Mouse (Mus musculus) limb, embryonic 13.5 days (tissue): Measurements from ENCODE around the gene D130040H23Rik. TPM values are rescaled to one million over a fixed set of nuclear protein-coding genes. Genes with fewer than 3 reads are reported as not detected.
"Not testable (repeated sequence)": the region's sequence is repeated elsewhere in the genome, so short reads cannot be mapped to it uniquely, and the experiment has no call there.

Experiments
- ATAC-seq: fragments of 200-750 bp; cut with Nextera tagmentation; 2 replicates; pipeline ENCODE4 v1.8.0; 2017; ENCODE audit warnings: low read depth, moderate number of reproducible peaks, moderate TSS enrichment; ENCODE audit not compliant: low FRiP score
- H3K27ac ChIP-seq: fragments of 300-500 bp; sonication (generic); 2 replicates; pipeline ENCODE4 v1.5.1; 2015; ENCODE audit warnings: inconsistent platforms, mild to moderate bottlenecking, moderate library complexity
- H3K27me3 ChIP-seq: fragments of 300-500 bp; sonication (generic); 2 replicates; pipeline ENCODE4 v1.6.1; 2015; ENCODE audit warnings: mild to moderate bottlenecking, inconsistent platforms
- H3K36me3 ChIP-seq: fragments of 300-500 bp; sonication (generic); 2 replicates; pipeline ENCODE4 v1.6.1; 2015; ENCODE audit warnings: inconsistent platforms, mild to moderate bottlenecking, moderate library complexity
- H3K4me1 ChIP-seq: fragments of 300-500 bp; sonication (generic); 2 replicates; pipeline ENCODE4 v1.6.1; 2015; ENCODE audit warnings: inconsistent platforms
- H3K4me2 ChIP-seq: fragments of 300-500 bp; sonication (generic); replicated peaks from 2 replicates; pipeline ENCODE4 v1.6.1; 2015; ENCODE audit warnings: inconsistent platforms, mild to moderate bottlenecking, moderate library complexity
- H3K4me3 ChIP-seq: fragments of 300-500 bp; sonication (generic); 2 replicates; pipeline ENCODE4 v1.5.1; 2015; ENCODE audit warnings: moderate library complexity, mild to moderate bottlenecking, inconsistent platforms
- H3K9ac ChIP-seq: fragments of 300-500 bp; sonication (generic); 2 replicates; pipeline ENCODE4 v1.6.1; 2015; ENCODE audit warnings: mild to moderate bottlenecking, inconsistent platforms
- H3K9me3 ChIP-seq: fragments of 300-500 bp; sonication (generic); 2 replicates; pipeline ENCODE4 v1.6.1; 2016; ENCODE audit warnings: inconsistent platforms
- WGBS: fragments of 180-500 bp; shearing (Covaris S2); methylation state at CpG from one replicate; pipeline ENCODE4 v1.1.7; 2015; 5-methylcytosine and 5-hydroxymethylcytosine counted together
- polyA plus RNA-seq: library from polyadenylated mRNA; unstranded; fragments of >200 nt; fragmentation: Nextera tagmentation; extraction: Ambion mirVana; gene quantifications from 2 replicates; pipeline ENCODE4 v1.2.1, GENCODE M21; 2015

The D130040H23Rik gene
- 7.5 and 7.7 TPM in 2 replicates for polyA plus RNA-seq

- peak within 1 kb of the TSS; percentile 70 for H3K4me3 ChIP-seq
- 0 out of 2 replicates have a peak, but pooled peaks cover 4% of the 10 kb centered on the region for H3K9me3 ChIP-seq
- no peaks in the 10 kb centered on the region for H3K27me3 ChIP-seq
- WGBS = 9% methylated on average over 12 of the region's 12 CpGs
- ATAC-seq = peak; percentile 100
- H3K4me1 ChIP-seq = peaks cover 9% of the 10 kb centered on the region
- peak within 1 kb of the TSS; percentile 68 for H3K4me2 ChIP-seq
- peaks cover 19% of the 10 kb centered on the region for H3K36me3 ChIP-seq
- peak within 1 kb of the TSS; percentile 85 for H3K27ac ChIP-seq
- H3K9ac ChIP-seq = peak within 1 kb of the TSS; percentile 84
Measured at GRCm38 (mm10) chr8:69270386-69271202, at the start of gene D130040H23Rik. Gene D130040H23Rik, plus strand, starts transcription at chr8:69271080.

- no peak overlapping the region for H3K9ac ChIP-seq
- no peak for ATAC-seq
- H3K9me3 ChIP-seq = no peaks in the 10 kb centered on the region
- no peaks in the 10 kb centered on the region for H3K4me1 ChIP-seq
- H3K4me2 ChIP-seq = no peak overlapping the region
- H3K36me3 ChIP-seq = no peaks in the 10 kb centered on the region
- WGBS = 77% methylated on average over 2 of the region's 2 CpGs
- no peak overlapping the region for H3K27ac ChIP-seq
- no peaks in the 10 kb centered on the region for H3K27me3 ChIP-seq
- H3K4me3 ChIP-seq = no peak overlapping the region
Measured at GRCm38 (mm10) chr8:69242541-69242940, 28.3 kb upstream of the D130040H23Rik start.

GRCm38 (mm10) chr8:69268525-69268924 is 2.4 kb upstream of the D130040H23Rik start:
- no peak overlapping the region for H3K27ac ChIP-seq
- H3K27me3 ChIP-seq = no peaks in the 10 kb centered on the region
- no peak overlapping the region for H3K9ac ChIP-seq
- H3K4me2 ChIP-seq = no peak overlapping the region
- no peak for ATAC-seq
- no peaks in the 10 kb centered on the region for H3K9me3 ChIP-seq
- H3K36me3 ChIP-seq = 0 out of 2 replicates have a peak, but pooled peaks cover 2% of the 10 kb centered on the region
- 63% methylated on average over 4 of the region's 4 CpGs for WGBS
- H3K4me1 ChIP-seq = peaks cover 9% of the 10 kb centered on the region
- H3K4me3 ChIP-seq = no peak overlapping the region

- ATAC-seq = peak; percentile 88
- Histone ChIP-seq H3K4me2 (peak overlapping the region; percentile 68), H3K9me3 (0 out of 2 replicates have a peak, but pooled peaks cover 4% of the 10 kb centered on the region), H3K4me3 (peak overlapping the region; percentile 70), H3K27me3 (no peaks in the 10 kb centered on the region), H3K27ac (peak overlapping the region; percentile 85), H3K36me3 (peaks cover 19% of the 10 kb centered on the region), H3K9ac (peak overlapping the region; percentile 84), H3K4me1 (peaks cover 9% of the 10 kb centered on the region)
- 13% methylated on average over 6 of the region's 6 CpGs for WGBS
Measured at GRCm38 (mm10) chr8:69271203-69271554, 299 bp downstream of the D130040H23Rik start.

- Histone ChIP-seq H3K9ac (no peak overlapping the region), H3K4me1 (peaks cover 9% of the 10 kb centered on the region), H3K4me2 (no peak overlapping the region), H3K9me3 (peaks cover 14% of the 10 kb centered on the region; the same call in 1 of the 2 replicates), H3K27me3 (no peaks in the 10 kb centered on the region), H3K4me3 (no peak overlapping the region), H3K27ac (no peak overlapping the region), H3K36me3 (peaks cover 28% of the 10 kb centered on the region)
- ATAC-seq = no peak
- WGBS = 89% methylated on average over 6 of the region's 6 CpGs
Measured at GRCm38 (mm10) chr8:69272435-69272834, 1.6 kb downstream of the D130040H23Rik start.

- H3K4me3 ChIP-seq = no peak overlapping the region
- no peak overlapping the region for H3K4me2 ChIP-seq
- H3K27ac ChIP-seq = no peak overlapping the region
- no peaks in the 10 kb centered on the region for H3K36me3 ChIP-seq
- H3K27me3 ChIP-seq = no peaks in the 10 kb centered on the region
- no peaks in the 10 kb centered on the region for H3K4me1 ChIP-seq
- H3K9ac ChIP-seq = no peak overlapping the region
- ATAC-seq = no peak
- H3K9me3 ChIP-seq = 0 out of 2 replicates have a peak, but pooled peaks cover 5% of the 10 kb centered on the region
- WGBS = 91% methylated on average over 2 of the region's 2 CpGs
Measured at GRCm38 (mm10) chr8:69324771-69325170, 53.9 kb downstream of the D130040H23Rik start.

- WGBS = 14% methylated on average over 24 of the region's 24 CpGs
- H3K4me2 ChIP-seq = peak overlapping the region; percentile 64
- H3K27ac ChIP-seq = no peak overlapping the region
- H3K27me3 ChIP-seq = no peaks in the 10 kb centered on the region
- H3K9me3 ChIP-seq = no peaks in the 10 kb centered on the region
- peak; percentile 83 for ATAC-seq
- H3K4me3 ChIP-seq = peak overlapping the region; percentile 37
- H3K9ac ChIP-seq = peak overlapping the region; percentile 54
- no peaks in the 10 kb centered on the region for H3K36me3 ChIP-seq
- H3K4me1 ChIP-seq = no peaks in the 10 kb centered on the region
Measured at GRCm38 (mm10) chr8:69328301-69329288, 57.7 kb downstream of the D130040H23Rik start.

GRCm38 (mm10) chr8:69329289-69329688 is 58.4 kb downstream of the D130040H23Rik start:
- H3K4me1 ChIP-seq, ATAC-seq, H3K9me3 ChIP-seq, H3K27me3 ChIP-seq, H3K27ac ChIP-seq, H3K36me3 ChIP-seq: not testable (repeated sequence)
- Histone ChIP-seq H3K9ac (peak overlapping the region; percentile 54; the same call in 1 of the 2 replicates), H3K4me2 (peak overlapping the region; percentile 64), H3K4me3 (peak overlapping the region; percentile 37)
- 64% methylated on average over 6 of the region's 6 CpGs for whole genome bisulfite sequencing

Other genes starting within 250 kb of the D130040H23Rik start
- 15.4 and 18.8 TPM in 2 replicates for gene Zfp930, start 62.0 kb upstream of the D130040H23Rik start, polyA plus RNA-seq
- gene Gm9495, start 182.5 kb downstream of the D130040H23Rik start, polyA plus RNA-seq = not detected in 2 replicates